Mouse (Mus musculus): Measurements from ENCODE around the gene Adh1. TPM values are rescaled to one million over a fixed set of nuclear protein-coding genes. Genes with fewer than 3 reads are reported as not detected.

The Adh1 gene
- total RNA-seq, 4 experiments from 2014 or later, result 318 to 7,826 (median 4,098) TPM

Other genes with a start within 250 kb of the Adh1 start
- under 1 TPM; 0.03 to 0.07 (median 0.04) TPM for gene 1110002E22Rik, start 195.9 kb upstream of the Adh1 start, total RNA-seq (2022)
- under 1 TPM in 1 of 4 experiments, not detected in 3; 0.30 TPM for gene Gm5105, start 193.6 kb upstream of the Adh1 start, total RNA-seq (2022)
- gene Trmt10a, start 117.5 kb upstream of the Adh1 start, total RNA-seq (2022), result 1 to 10 TPM; 4.9 to 9.2 (median 7.0) TPM
- 10 to 100 TPM in 2 of 4 experiments, 1 to 10 TPM in 2; 5.9 to 11.8 (median 8.8) TPM for gene Mttp, start 116.0 kb upstream of the Adh1 start, total RNA-seq (2022)
- not detected for gene 4930579F01Rik, start 67.2 kb upstream of the Adh1 start, total RNA-seq (2022)
- 100 to 1,000 TPM in 2 of 4 experiments, 1 to 10 TPM in 2; 1.5 to 212 (median 76.4) TPM for gene Adh7, start 43.2 kb upstream of the Adh1 start, total RNA-seq (2022)
- not detected for gene Adh6a, start 52.3 kb downstream of the Adh1 start, total RNA-seq (2022)
- under 1 TPM in 1 of 4 experiments, not detected in 3; 0.17 TPM for gene Adh6b, start 80.8 kb downstream of the Adh1 start, total RNA-seq (2022)
- 1 to 10 TPM in 1 of 4 experiments, under 1 TPM in 2, not detected in 1; 0.28 to 1.6 (median 0.81) TPM for gene Adh4, start 154.5 kb downstream of the Adh1 start, total RNA-seq (2022)
- gene Adh5, start 182.1 kb downstream of the Adh1 start, total RNA-seq (2022), result 100 to 1,000 TPM; 170 to 219 (median 196) TPM
- 10 to 100 TPM; 53.9 to 62.2 (median 59.2) TPM for gene Metap1, start 228.5 kb downstream of the Adh1 start, total RNA-seq (2022)